Comparison of ENCODE assay signal across 8 mouse cellular contexts in the genomic region with DNA sequence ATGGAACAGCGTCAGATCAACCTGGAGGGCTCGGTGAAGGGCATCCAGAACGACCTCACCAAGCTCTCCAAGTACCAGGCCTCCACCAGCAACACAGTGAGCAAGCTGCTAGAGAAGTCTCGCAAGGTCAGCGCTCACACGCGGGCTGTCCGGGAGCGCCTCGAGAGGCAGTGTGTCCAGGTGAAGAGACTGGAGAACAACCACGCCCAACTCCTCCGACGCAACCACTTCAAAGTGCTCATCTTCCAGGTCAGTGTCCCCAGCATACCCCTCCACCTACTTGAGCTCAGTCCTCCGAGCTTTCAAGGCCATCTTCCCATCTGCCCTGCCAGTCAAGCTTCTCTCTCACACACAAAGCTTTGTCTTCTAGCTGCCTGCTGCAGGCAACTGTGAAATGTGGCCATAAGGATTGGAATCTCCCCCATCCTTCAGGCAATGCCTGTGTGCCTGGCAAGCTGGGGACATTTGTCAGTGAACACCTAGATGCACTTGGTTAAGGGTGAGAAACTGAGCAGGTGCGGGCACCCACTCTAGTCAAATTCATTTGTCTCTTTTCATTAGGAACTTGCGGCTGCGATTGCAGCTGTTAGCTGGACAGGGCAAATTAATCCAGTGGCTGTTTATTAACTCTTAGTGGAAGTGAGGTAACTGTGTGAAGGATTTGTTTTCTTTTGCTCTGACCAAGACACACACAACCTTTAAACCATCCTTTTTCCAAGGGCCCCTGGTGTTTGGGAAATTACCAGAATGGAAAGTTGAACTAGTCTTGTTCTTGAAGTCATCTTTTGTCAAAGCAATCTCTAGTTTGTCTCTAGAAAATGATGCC. TPM values are rescaled to one million over a fixed set of nuclear protein-coding genes. Genes with fewer than 3 reads are reported as not detected.
A peak's percentile ranks its signal among the peaks of the same experiment; 100 is the strongest.
DNase-seq lines count a peak whose midpoint lies in the region; ATAC-seq and TF ChIP-seq lines count a peak whose summit lies in the region.

No protein-coding gene starts in this region.

- peak overlapping the region; percentile 29; the same call in 1 of the 2 replicates for H3K4me3 ChIP-seq in spleen, adult 2 months (ENCODE audit: extremely low read depth, insufficient read depth, insufficient read length)

- 88% methylated on average over 17 of the region's 17 CpGs for whole genome bisulfite sequencing in spleen, adult 2 months

- H3K36me3 ChIP-seq in spleen, adult 2 months (ENCODE audit: control insufficient read depth, insufficient read depth, low read length): no peaks in the 10 kb centered on the region

- TF ChIP-seq CTCF in spleen, adult 2 months (IDR thresholded peaks at IDR 0.05; ENCODE audit: extremely low read depth, insufficient read depth, insufficient read length, insufficient replicate concordance): no peak

- no peak for DNase-seq in spleen, adult 2 months (ENCODE audit: low read depth in 1 of 2, low spot score in 2 of 2)
- no peak for DNase-seq in spleen, postnatal 14 days (ENCODE audit: low spot score in 2 of 2)
- DNase-seq in gastrocnemius, postnatal 25 days: peak; percentile 11
- DNase-seq in kidney, adult 9 months: peak; percentile 64
- DNase-seq in lung, postnatal 14 days: peak; percentile 37
- DNase-seq in layer of hippocampus, adult 11-12 months (ENCODE audit: low spot score): no peak
- DNase-seq in left cerebral cortex, adult 9 months (ENCODE audit: low spot score in 2 of 2): no peak

- H3K27ac ChIP-seq in spleen, adult 2 months (ENCODE audit: insufficient read depth, low read length): peak overlapping the region; percentile 63; the same call in 1 of the 2 replicates

- no peaks in the 10 kb centered on the region for H3K27me3 ChIP-seq in spleen, adult 2 months (ENCODE audit: control insufficient read depth, insufficient read depth, low read length)

- no peaks in the 10 kb centered on the region for H3K4me1 ChIP-seq in spleen, adult 2 months (ENCODE audit: control insufficient read depth, insufficient read depth, insufficient read length)

- ATAC-seq in CD4-positive, CD25-positive, alpha-beta regulatory T cell, adult 4 months: no peak

- no peak for TF ChIP-seq POLR2A in spleen, adult 2 months (IDR thresholded peaks at IDR 0.05; ENCODE audit: low read depth, low read length)

RNA-seq across cellular contexts. Expression of a gene that starts 0.9 kb away (rescaled TPM):
- 19.0 and 21.3 TPM in 2 replicates for polyA plus RNA-seq in spleen, adult 2 months (2012; rRNA removed)
- total RNA-seq in gastrocnemius, postnatal 25 days (2021): 10 to 100 TPM; 39.1 to 49.3 TPM
- polyA plus RNA-seq in CD4-positive, CD25-positive, alpha-beta regulatory T cell, adult 4 months (2017; shearing (Covaris generic)): not detected

Comparison
In these comparisons a context has a peak if more than half of its experiments do, and no peak if none do; other contexts are left out.
1. DNase-seq: peak in gastrocnemius, postnatal 25 days (single experiment), kidney, adult 9 months (single experiment) and lung, postnatal 14 days (single experiment); none in spleen, adult 2 months (0 of 2), spleen, postnatal 14 days (0 of 2), layer of hippocampus, adult 11-12 months (single experiment) and left cerebral cortex, adult 9 months (0 of 2).
2. RNA of a gene that starts 0.9 kb away (polyA plus RNA-seq): 19.0 to 21.3 TPM in spleen, adult 2 months; not detected in CD4-positive, CD25-positive, alpha-beta regulatory T cell, adult 4 months; every median in the first group is over 10 times any median in the second.